Mouse (Mus musculus): ENCODE measurements around the gene Gm9046. TPM values are rescaled to one million over a fixed set of nuclear protein-coding genes. Genes with fewer than 3 reads are reported as not detected.
"Not testable (repeated sequence)": the region's sequence is repeated elsewhere in the genome, so short reads cannot be mapped to it uniquely, and the experiment has no call there.

Gene Gm9046
- polyA plus RNA-seq, 2 experiments: not detected

DNA sequence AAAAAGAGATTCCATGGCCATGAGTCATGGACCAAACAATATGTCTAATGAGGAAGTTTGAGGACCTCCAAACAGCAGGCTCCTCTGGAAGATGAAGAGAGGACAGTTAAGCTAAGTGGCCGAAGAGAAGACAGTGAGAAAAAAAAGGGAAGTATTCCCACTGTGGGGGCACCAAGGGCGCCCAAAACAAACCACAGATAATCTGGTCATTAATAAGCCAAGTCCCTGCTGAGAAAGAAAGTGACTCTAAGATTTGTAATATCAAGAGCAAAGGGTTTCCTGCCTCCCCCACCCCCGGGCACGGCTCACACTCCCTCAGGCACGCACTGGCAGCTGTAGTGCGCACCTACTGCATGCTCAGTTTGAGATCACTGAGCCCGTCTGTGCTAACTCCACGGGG is 24.0 kb downstream of the Gm9046 start:
- H3K36me3 ChIP-seq (replicated peaks; ENCODE audit: control insufficient read depth, insufficient read depth, low read depth): no peaks in the 10 kb centered on the region
- DNase-seq (ENCODE audit: low read depth in 3 of 3, low spot score in 3 of 3) (no peak), ATAC-seq (ENCODE audit: insufficient read depth) (no peak)
- no peak overlapping the region for H3K9ac ChIP-seq (replicated peaks)
- no peak overlapping the region for H3K4me3 ChIP-seq (ENCODE audit: insufficient read depth in 1 of 2, low read depth in 2 of 2, low read length in 2 of 2)
- H3K4me1 ChIP-seq (replicated peaks; ENCODE audit: control insufficient read depth in 2 of 2, insufficient read depth in 2 of 2, low read length in 1 of 2): no peaks in the 10 kb centered on the region
- WGBS (ENCODE audit: insufficient replicate concordance): 22% methylated on average over 8 of the region's 8 CpGs
- TF ChIP-seq CTCF (IDR thresholded peaks at IDR 0.05; ENCODE audit: low read depth): no peak
- no peak for TF ChIP-seq EP300 (IDR thresholded peaks at IDR 0.05; ENCODE audit: low read depth)
- H3K9me3 ChIP-seq (ENCODE audit: control insufficient read depth, low read length): no peaks in the 10 kb centered on the region
- H3K27me3 ChIP-seq (ENCODE audit: control insufficient read depth, insufficient read depth, low read length): no peaks in the 10 kb centered on the region
- no peak overlapping the region for H3K4me2 ChIP-seq (ENCODE audit: low read depth)
- no peak overlapping the region for H3K27ac ChIP-seq

DNA sequence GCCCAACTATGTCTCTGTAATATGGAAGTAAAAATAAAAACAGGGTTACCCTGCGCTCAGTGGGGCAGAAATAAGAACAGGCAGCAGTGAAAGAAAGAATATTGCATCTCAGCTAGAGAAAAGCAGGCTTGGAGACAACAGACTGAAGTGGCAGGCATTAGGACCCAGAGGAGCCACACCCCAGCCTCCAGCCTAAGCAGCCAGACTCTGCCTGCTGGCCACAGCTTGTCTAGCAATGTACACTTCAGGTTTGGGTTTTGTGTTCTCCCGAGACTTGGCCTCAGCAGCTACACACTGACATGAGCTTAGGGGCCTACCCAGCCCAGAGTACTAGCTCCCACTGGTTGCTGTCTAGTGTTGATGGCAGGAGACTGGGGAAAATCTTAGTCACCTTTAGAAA is 40.9 kb downstream of the Gm9046 start:
- not testable (repeated sequence) for ATAC-seq (ENCODE audit: insufficient read depth); H3K36me3 ChIP-seq (replicated peaks; ENCODE audit: control insufficient read depth, insufficient read depth, low read depth); H3K9me3 ChIP-seq (ENCODE audit: control insufficient read depth, low read length); H3K9ac ChIP-seq (replicated peaks); H3K4me2 ChIP-seq (ENCODE audit: low read depth); H3K4me3 ChIP-seq (ENCODE audit: insufficient read depth in 1 of 2, low read depth in 2 of 2, low read length in 2 of 2); H3K27ac ChIP-seq; H3K4me1 ChIP-seq (replicated peaks; ENCODE audit: control insufficient read depth in 2 of 2, insufficient read depth in 2 of 2, low read length in 1 of 2); H3K27me3 ChIP-seq (ENCODE audit: control insufficient read depth, insufficient read depth, low read length); DNase-seq (ENCODE audit: low read depth in 3 of 3, low spot score in 3 of 3)
- 21% methylated on average over 2 of the region's 2 CpGs for WGBS (ENCODE audit: insufficient replicate concordance)

DNA sequence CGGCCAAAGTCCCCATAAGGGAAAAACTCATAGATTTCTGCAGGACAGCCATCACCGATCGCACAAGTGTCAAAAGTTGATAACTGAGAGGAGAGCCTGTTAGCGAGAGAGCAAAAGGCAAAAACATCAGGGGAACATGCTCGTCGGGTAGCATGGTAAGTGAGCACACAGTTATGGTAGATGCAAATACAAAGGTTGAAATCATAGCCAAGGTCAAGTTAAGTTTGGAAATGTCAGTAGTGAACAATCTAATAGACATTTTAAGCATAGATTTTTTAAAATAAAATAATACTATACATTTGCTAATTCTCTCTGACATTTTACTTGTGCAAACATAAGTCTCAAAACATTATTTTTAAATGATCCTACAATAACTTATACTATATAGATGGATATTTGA is 48.1 kb downstream of the Gm9046 start, which contains the start of gene Iltifb:
Gene Iltifb (minus strand): TSS at position 101 of the 400 bp plus-strand sequence.
- Histone ChIP-seq H3K9me3 (ENCODE audit: control insufficient read depth, low read length) (no peaks in the 10 kb centered on the region), H3K4me2 (ENCODE audit: low read depth) (no peak within 1 kb of the TSS), H3K4me3 (ENCODE audit: insufficient read depth in 1 of 2, low read depth in 2 of 2, low read length in 2 of 2) (no peak within 1 kb of the TSS), H3K4me1 (replicated peaks; ENCODE audit: control insufficient read depth in 2 of 2, insufficient read depth in 2 of 2, low read length in 1 of 2) (no peaks in the 10 kb centered on the region), H3K36me3 (replicated peaks; ENCODE audit: control insufficient read depth, insufficient read depth, low read depth) (no peaks in the 10 kb centered on the region), H3K27me3 (ENCODE audit: control insufficient read depth, insufficient read depth, low read length) (no peaks in the 10 kb centered on the region), H3K27ac (no peak within 1 kb of the TSS), H3K9ac (replicated peaks) (no peak within 1 kb of the TSS)
- no peak for ATAC-seq (ENCODE audit: insufficient read depth)
- no peak for DNase-seq (ENCODE audit: low read depth in 3 of 3, low spot score in 3 of 3)
- WGBS (ENCODE audit: insufficient replicate concordance): 79% methylated on average over 6 of the region's 6 CpGs
- TF ChIP-seq CTCF (IDR thresholded peaks at IDR 0.05; ENCODE audit: low read depth) (no peak), EP300 (IDR thresholded peaks at IDR 0.05; ENCODE audit: low read depth) (no peak)

Other genes starting within 250 kb of the Gm9046 start
- gene Mdm1, start 201.4 kb downstream of the Gm9046 start, polyA plus RNA-seq (2012; rRNA removed): 5.6 and 6.8 TPM in 2 replicates
- gene Mdm1, start 201.4 kb downstream of the Gm9046 start, polyA plus RNA-seq (2014; fragmentation: Nextera tagmentation; extraction: Ambion mirVana): 8.4 and 9.8 TPM in 2 replicates
- gene Il22, start 138.3 kb downstream of the Gm9046 start, polyA plus RNA-seq (2012; rRNA removed): not detected in 2 replicates
- not detected in 2 replicates for gene Il22, start 138.3 kb downstream of the Gm9046 start, polyA plus RNA-seq (2014; fragmentation: Nextera tagmentation; extraction: Ambion mirVana)
- gene Gm32717, start 102.5 kb downstream of the Gm9046 start, polyA plus RNA-seq (2012; rRNA removed): not detected in 2 replicates
- gene Gm32717, start 102.5 kb downstream of the Gm9046 start, polyA plus RNA-seq (2014; fragmentation: Nextera tagmentation; extraction: Ambion mirVana): not detected in 2 replicates
- gene Gm32802, start 84.6 kb downstream of the Gm9046 start, polyA plus RNA-seq (2012; rRNA removed): not detected in 2 replicates
- gene Gm32802, start 84.6 kb downstream of the Gm9046 start, polyA plus RNA-seq (2014; fragmentation: Nextera tagmentation; extraction: Ambion mirVana): not detected in 2 replicates
- not detected in 2 replicates for gene Iltifb, start 48.2 kb downstream of the Gm9046 start, polyA plus RNA-seq (2012; rRNA removed)
- not detected in 2 replicates for gene Iltifb, start 48.2 kb downstream of the Gm9046 start, polyA plus RNA-seq (2014; fragmentation: Nextera tagmentation; extraction: Ambion mirVana)
- not detected in 2 replicates for gene Gm9040, start 16.3 kb downstream of the Gm9046 start, polyA plus RNA-seq (2012; rRNA removed)
- not detected in 2 replicates for gene Gm9040, start 16.3 kb downstream of the Gm9046 start, polyA plus RNA-seq (2014; fragmentation: Nextera tagmentation; extraction: Ambion mirVana)
- not detected in 2 replicates for gene Gm9044, start 10.8 kb downstream of the Gm9046 start, polyA plus RNA-seq (2012; rRNA removed)
- not detected in 2 replicates for gene Gm9044, start 10.8 kb downstream of the Gm9046 start, polyA plus RNA-seq (2014; fragmentation: Nextera tagmentation; extraction: Ambion mirVana)
- 0.01 TPM in 1 of 2 replicates, not detected in the other for gene Gm9045, start 5.4 kb downstream of the Gm9046 start, polyA plus RNA-seq (2012; rRNA removed)
- gene Gm9045, start 5.4 kb downstream of the Gm9046 start, polyA plus RNA-seq (2014; fragmentation: Nextera tagmentation; extraction: Ambion mirVana): 0.05 TPM in 1 of 2 replicates, not detected in the other
- gene Gm9048, start 5.4 kb upstream of the Gm9046 start, polyA plus RNA-seq (2012; rRNA removed): not detected in 2 replicates
- 0.18 TPM in 1 of 2 replicates, not detected in the other for gene Gm9048, start 5.4 kb upstream of the Gm9046 start, polyA plus RNA-seq (2014; fragmentation: Nextera tagmentation; extraction: Ambion mirVana)
- gene Gm9049, start 10.8 kb upstream of the Gm9046 start, polyA plus RNA-seq (2012; rRNA removed): 0.01 TPM in 1 of 2 replicates, not detected in the other
- 0.05 TPM in 1 of 2 replicates, not detected in the other for gene Gm9049, start 10.8 kb upstream of the Gm9046 start, polyA plus RNA-seq (2014; fragmentation: Nextera tagmentation; extraction: Ambion mirVana)
- not detected in 2 replicates for gene Ifng, start 97.8 kb upstream of the Gm9046 start, polyA plus RNA-seq (2012; rRNA removed)
- gene Ifng, start 97.8 kb upstream of the Gm9046 start, polyA plus RNA-seq (2014; fragmentation: Nextera tagmentation; extraction: Ambion mirVana): not detected in 2 replicates

Measured in liver, embryonic 14.5 days (tissue).